Mouse (Mus musculus) liver, adult 2 months (tissue): ENCODE results near the gene Olfr424. TPM values are rescaled to one million over a fixed set of nuclear protein-coding genes. Genes with fewer than 3 reads are reported as not detected.

Source experiments
- DNase-seq: peaks from one replicate; pipeline ENCODE4 v3.0.0-alpha.2; 2011; ENCODE audit warnings: low read depth, low spot score; ENCODE audit errors: extremely low read depth
- H3K27ac ChIP-seq: fragments of 200-500 bp; replicated peaks from 2 replicates; pipeline ENCODE4 v1.5.1; 2012; ENCODE audit warnings: low read depth, mild to moderate bottlenecking, control low read depth, inconsistent platforms, low read length; ENCODE audit not compliant: insufficient read depth
- H3K27me3 ChIP-seq: fragments of 200-500 bp; 2 replicates; pipeline ENCODE4 v1.6.1; 2012; ENCODE audit warnings: mild to moderate bottlenecking, moderate library complexity, low read length, inconsistent platforms; ENCODE audit not compliant: control insufficient read depth, insufficient read depth
- H3K36me3 ChIP-seq: fragments of 200-500 bp; 2 replicates; pipeline ENCODE4 v1.6.1; 2012; ENCODE audit warnings: low read length, inconsistent platforms; ENCODE audit not compliant: control insufficient read depth, insufficient read depth
- H3K4me1 ChIP-seq: fragments of 200-500 bp; 2 replicates; pipeline ENCODE4 v1.6.1; 2011; ENCODE audit warnings: low read length; ENCODE audit not compliant: control insufficient read depth, insufficient read depth
- H3K4me3 ChIP-seq: fragments of 200-500 bp; 2 replicates; pipeline ENCODE4 v1.5.1; 2011; ENCODE audit warnings: low read depth, mild to moderate bottlenecking, control low read depth, low read length, moderate library complexity; ENCODE audit not compliant: insufficient read depth
- H3K79me2 ChIP-seq: fragments of 200-500 bp; 2 replicates; pipeline ENCODE4 v1.6.1; 2012; ENCODE audit warnings: inconsistent platforms, mild to moderate bottlenecking, low read length, moderate library complexity; ENCODE audit not compliant: control insufficient read depth, insufficient read depth
- H3K9ac ChIP-seq: fragments of 200-500 bp; 2 replicates; pipeline ENCODE4 v1.6.1; 2012; ENCODE audit warnings: low read depth, mild to moderate bottlenecking, control low read depth, inconsistent platforms, low read length
- CTCF ChIP-seq: fragments of 200-500 bp; IDR thresholded peaks from 2 replicates; pipeline ENCODE4 v1.5.1; 2011; ENCODE audit warnings: low read depth, low read length, control low read depth
- POLR2A ChIP-seq: fragments of 200-500 bp; IDR thresholded peaks from 2 replicates; pipeline ENCODE4 v1.6.1; 2011; ENCODE audit warnings: low read length, control low read depth; ENCODE audit not compliant: insufficient read depth; ENCODE audit errors: extremely low read depth
- WGBS: fragments of 180-500 bp; shearing (Covaris S2); methylation state at CpG from one replicate; pipeline ENCODE4 v1.1.7; 2018; 5-methylcytosine and 5-hydroxymethylcytosine counted together
- polyA plus RNA-seq: library from polyadenylated mRNA; depleted of rRNA; stranded (reverse); fragments of >200 nt; gene quantifications from 2 replicates; pipeline ENCODE4 v1.2.3, GENCODE M21; 2012; rRNA removed
- total RNA-seq: library from RNA; depleted of rRNA; stranded (reverse); fragments of >200 nt; gene quantifications from 2 replicates; pipeline ENCODE4 v1.2.3, GENCODE M21; 2014; rRNA removed

The Olfr424 gene
- total and polyA plus RNA-seq, 2 experiments, result not detected

DNA sequence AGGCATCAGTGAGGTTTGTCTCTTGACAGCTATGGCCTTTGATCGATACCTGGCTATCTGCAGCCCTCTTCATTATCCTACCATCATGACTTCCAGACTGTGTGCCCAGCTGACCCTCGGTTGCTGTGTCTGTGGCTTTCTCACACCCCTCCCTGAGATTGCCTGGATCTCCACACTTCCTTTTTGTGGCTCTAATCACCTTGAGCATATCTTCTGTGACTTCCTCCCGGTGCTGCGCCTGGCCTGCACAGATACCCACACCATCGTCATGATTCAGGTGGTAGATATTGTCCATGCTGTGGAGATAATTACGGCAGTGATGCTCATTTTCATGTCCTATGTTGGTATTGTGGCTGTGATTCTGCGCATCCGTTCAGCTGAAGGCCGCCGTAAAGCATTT is 27.8 kb downstream of the Olfr424 start:
- Histone ChIP-seq H3K27me3 (no peaks in the 10 kb centered on the region), H3K4me3 (no peak overlapping the region), H3K36me3 (no peaks in the 10 kb centered on the region), H3K9ac (no peak overlapping the region), H3K27ac (no peak overlapping the region), H3K4me1 (no peaks in the 10 kb centered on the region), H3K79me2 (no peaks in the 10 kb centered on the region)
- WGBS, result 80% methylated on average over 10 of the region's 10 CpGs
- TF ChIP-seq CTCF, result no peak
- TF ChIP-seq POLR2A, result no peak
- no peak for DNase-seq

DNA sequence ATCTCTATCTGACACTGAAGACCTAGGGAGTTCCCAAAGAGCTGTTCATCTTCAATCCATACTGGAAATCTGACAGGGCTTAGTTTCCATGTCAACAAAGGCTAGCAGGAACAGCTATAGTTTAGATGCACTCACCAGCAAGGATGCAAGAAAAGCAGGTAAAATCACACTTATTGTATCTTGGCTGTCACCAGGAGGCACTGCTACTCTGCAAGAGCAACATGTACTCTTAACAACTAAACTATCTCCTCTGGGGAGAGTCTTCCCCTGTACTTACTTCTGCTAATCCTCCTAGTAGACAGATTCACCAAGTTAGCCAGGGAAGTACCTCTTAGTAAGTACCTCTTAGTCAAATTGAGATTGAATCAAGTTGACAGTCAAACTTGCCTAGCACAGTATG is 37.7 kb downstream of the Olfr424 start:
- Histone ChIP-seq H3K27me3 (no peaks in the 10 kb centered on the region), H3K4me3 (no peak overlapping the region), H3K9ac (no peak overlapping the region), H3K79me2 (no peaks in the 10 kb centered on the region), H3K4me1 (no peaks in the 10 kb centered on the region), H3K27ac (no peak overlapping the region), H3K36me3 (no peaks in the 10 kb centered on the region)
- TF ChIP-seq CTCF, result no peak
- TF ChIP-seq POLR2A, result no peak
- DNase-seq, result no peak

DNA sequence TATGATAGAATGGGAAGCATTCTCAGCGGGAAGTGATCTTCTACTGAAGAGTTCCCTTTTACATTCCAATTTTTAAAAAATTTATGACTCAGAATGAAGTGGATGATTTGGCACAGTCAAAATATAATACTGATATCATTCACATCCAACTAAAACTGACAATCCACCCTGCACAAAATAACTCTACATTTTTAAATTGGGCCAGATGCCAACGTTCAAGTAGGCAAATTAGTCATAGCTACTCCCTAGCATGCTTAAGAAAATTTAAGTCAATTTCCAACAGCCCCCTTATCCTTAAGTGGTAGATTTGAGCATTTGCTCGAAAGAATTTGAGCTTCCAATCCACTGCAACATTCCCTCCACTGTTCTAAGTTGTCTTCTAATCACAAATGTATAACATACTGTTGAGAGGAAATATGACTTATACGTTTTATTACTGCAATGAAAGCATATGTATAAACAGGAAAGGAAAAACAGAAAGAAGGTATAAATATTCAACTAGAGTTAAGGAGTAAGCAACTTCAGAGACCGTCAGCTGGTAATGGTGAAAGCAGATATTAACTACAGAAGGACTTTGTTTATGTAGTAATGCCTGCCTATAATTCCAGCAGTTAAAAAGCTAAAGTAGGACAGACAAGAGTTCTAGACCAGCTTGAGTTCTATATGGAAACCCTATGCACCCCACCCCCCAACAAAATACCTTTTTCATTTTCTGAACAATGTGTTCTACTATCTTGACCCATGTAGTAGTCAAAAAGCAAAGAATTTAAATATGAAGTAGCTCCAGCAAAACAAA is 39.6 kb downstream of the Olfr424 start:
- H3K36me3 ChIP-seq, result no peaks in the 10 kb centered on the region
- no peak for DNase-seq
- WGBS, result 69% methylated on average over 5 of the region's 5 CpGs
- H3K27me3 ChIP-seq, result no peaks in the 10 kb centered on the region
- H3K9ac ChIP-seq, result no peak overlapping the region
- H3K4me1 ChIP-seq, result no peaks in the 10 kb centered on the region
- no peaks in the 10 kb centered on the region for H3K79me2 ChIP-seq
- TF ChIP-seq CTCF, result no peak
- TF ChIP-seq POLR2A, result no peak
- H3K27ac ChIP-seq, result no peak overlapping the region
- H3K4me3 ChIP-seq, result no peak overlapping the region

DNA sequence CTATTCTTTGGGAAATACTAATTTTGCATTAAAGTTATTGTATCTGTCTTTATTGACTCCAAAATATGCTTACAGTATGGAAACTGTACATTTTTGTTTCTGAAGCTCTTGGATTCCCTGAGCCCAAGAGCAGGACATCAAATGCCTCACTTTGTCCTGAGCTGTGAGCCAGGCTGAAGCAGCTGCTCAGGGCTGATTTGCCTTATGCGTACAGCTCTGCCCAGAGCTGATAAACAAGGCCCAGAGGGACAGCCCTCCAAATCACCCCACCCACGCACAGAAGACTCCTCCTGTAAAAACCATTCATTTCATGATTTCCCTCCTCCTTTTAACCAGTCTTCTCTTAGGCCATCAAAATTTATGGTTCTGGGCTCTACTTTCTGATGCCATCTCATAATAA is 40.2 kb downstream of the Olfr424 start:
- Histone ChIP-seq H3K4me1 (no peaks in the 10 kb centered on the region), H3K27ac (no peak overlapping the region), H3K79me2 (no peaks in the 10 kb centered on the region), H3K27me3 (no peaks in the 10 kb centered on the region), H3K4me3 (no peak overlapping the region), H3K36me3 (no peaks in the 10 kb centered on the region), H3K9ac (no peak overlapping the region)
- 45% methylated on average over 2 of the region's 2 CpGs for WGBS
- no peak for DNase-seq
- TF ChIP-seq POLR2A (no peak), CTCF (no peak)

DNA sequence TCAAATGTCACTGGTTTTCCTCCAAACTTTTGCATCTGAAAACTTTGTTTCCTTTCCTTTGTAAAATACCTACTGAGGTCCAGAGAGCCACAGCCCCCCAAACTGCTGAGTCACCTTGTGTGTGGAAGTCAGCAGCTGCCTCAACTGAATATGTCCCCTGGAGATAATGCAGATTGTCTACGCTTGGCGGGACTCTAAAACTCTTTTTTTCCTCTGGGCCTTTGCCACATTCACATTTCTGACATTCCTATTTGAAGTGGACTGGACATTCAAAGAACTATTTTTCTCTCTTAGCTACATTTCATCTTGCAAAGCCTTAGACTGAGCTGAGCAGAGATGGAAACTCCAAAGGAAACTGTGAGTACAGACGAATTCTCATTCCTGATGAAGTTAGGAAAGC is 41.3 kb downstream of the Olfr424 start, which contains the start of gene Spta1:
Spta1 (plus strand) TSS at position 172 of the 400 bp plus-strand sequence.
- Histone ChIP-seq H3K4me1 (no peaks in the 10 kb centered on the region), H3K27me3 (no peaks in the 10 kb centered on the region), H3K79me2 (no peaks in the 10 kb centered on the region), H3K4me3 (no peak within 1 kb of the TSS), H3K36me3 (no peaks in the 10 kb centered on the region), H3K27ac (no peak within 1 kb of the TSS), H3K9ac (no peak within 1 kb of the TSS)
- no peak for DNase-seq
- 63% methylated on average over 3 of the region's 3 CpGs for WGBS
- no peak for TF ChIP-seq CTCF
- TF ChIP-seq POLR2A, result no peak

Other genes starting within 250 kb of the Olfr424 start
- 2.2 and 3.9 TPM in 2 replicates for gene Ifi211, start 218.5 kb upstream of the Olfr424 start, total RNA-seq
- 0.14 and 0.27 TPM in 2 replicates for gene Ifi211, start 218.5 kb upstream of the Olfr424 start, polyA plus RNA-seq
- gene Mndal, start 189.0 kb upstream of the Olfr424 start, total RNA-seq, result 8.4 and 10.9 TPM in 2 replicates
- 0.86 and 2.6 TPM in 2 replicates for gene Mndal, start 189.0 kb upstream of the Olfr424 start, polyA plus RNA-seq
- gene Ifi203, start 188.8 kb upstream of the Olfr424 start, total RNA-seq, result 8.9 and 9.8 TPM in 2 replicates
- gene Ifi203, start 188.8 kb upstream of the Olfr424 start, polyA plus RNA-seq, result 1.3 and 2.5 TPM in 2 replicates
- gene Ifi202b, start 148.8 kb upstream of the Olfr424 start, total RNA-seq, result not detected in 2 replicates
- gene Ifi202b, start 148.8 kb upstream of the Olfr424 start, polyA plus RNA-seq, result not detected in 2 replicates
- gene Ifi205, start 99.7 kb upstream of the Olfr424 start, total RNA-seq, result 1.1 and 2.5 TPM in 2 replicates
- 0.10 and 0.22 TPM in 2 replicates for gene Ifi205, start 99.7 kb upstream of the Olfr424 start, polyA plus RNA-seq
- not detected in 2 replicates for gene Olfr433, start 90.8 kb upstream of the Olfr424 start, total RNA-seq
- not detected in 2 replicates for gene Olfr433, start 90.8 kb upstream of the Olfr424 start, polyA plus RNA-seq
- not detected in 2 replicates for gene Olfr432, start 82.3 kb upstream of the Olfr424 start, total RNA-seq
- gene Olfr432, start 82.3 kb upstream of the Olfr424 start, polyA plus RNA-seq, result not detected in 2 replicates
- gene Olfr430, start 64.9 kb upstream of the Olfr424 start, total RNA-seq, result not detected in 2 replicates
- gene Olfr430, start 64.9 kb upstream of the Olfr424 start, polyA plus RNA-seq, result not detected in 2 replicates
- not detected in 2 replicates for gene Olfr429, start 47.2 kb upstream of the Olfr424 start, total RNA-seq
- gene Olfr429, start 47.2 kb upstream of the Olfr424 start, polyA plus RNA-seq, result not detected in 2 replicates
- gene Olfr427, start 34.6 kb upstream of the Olfr424 start, total RNA-seq, result not detected in 2 replicates
- not detected in 2 replicates for gene Olfr427, start 34.6 kb upstream of the Olfr424 start, polyA plus RNA-seq
- gene Olfr231, start 10.4 kb upstream of the Olfr424 start, total RNA-seq, result not detected in 2 replicates
- gene Olfr231, start 10.4 kb upstream of the Olfr424 start, polyA plus RNA-seq, result not detected in 2 replicates
- gene Olfr420, start 24.1 kb downstream of the Olfr424 start, total RNA-seq, result not detected in 2 replicates
- not detected in 2 replicates for gene Olfr420, start 24.1 kb downstream of the Olfr424 start, polyA plus RNA-seq
- 0.07 and 0.09 TPM in 2 replicates for gene Spta1, start 41.3 kb downstream of the Olfr424 start, total RNA-seq
- gene Spta1, start 41.3 kb downstream of the Olfr424 start, polyA plus RNA-seq, result not detected in 2 replicates
- gene Olfr419, start 120.5 kb downstream of the Olfr424 start, total RNA-seq, result not detected in 2 replicates
- gene Olfr419, start 120.5 kb downstream of the Olfr424 start, polyA plus RNA-seq, result not detected in 2 replicates
- gene Mptx1, start 199.0 kb downstream of the Olfr424 start, total RNA-seq, result not detected in 2 replicates
- not detected in 2 replicates for gene Mptx1, start 199.0 kb downstream of the Olfr424 start, polyA plus RNA-seq
- not detected in 2 replicates for gene Olfr417, start 233.6 kb downstream of the Olfr424 start, total RNA-seq
- gene Olfr417, start 233.6 kb downstream of the Olfr424 start, polyA plus RNA-seq, result not detected in 2 replicates